Mouse (Mus musculus): ENCODE data around the gene Sdccag8. TPM values are rescaled to one million over a fixed set of nuclear protein-coding genes. Genes with fewer than 3 reads are reported as not detected.
A peak's percentile ranks its signal among the peaks of the same experiment; 100 is the strongest.

Sdccag8 gene
- polyA plus RNA-seq, 1 experiment, result 20.7 TPM

DNA sequence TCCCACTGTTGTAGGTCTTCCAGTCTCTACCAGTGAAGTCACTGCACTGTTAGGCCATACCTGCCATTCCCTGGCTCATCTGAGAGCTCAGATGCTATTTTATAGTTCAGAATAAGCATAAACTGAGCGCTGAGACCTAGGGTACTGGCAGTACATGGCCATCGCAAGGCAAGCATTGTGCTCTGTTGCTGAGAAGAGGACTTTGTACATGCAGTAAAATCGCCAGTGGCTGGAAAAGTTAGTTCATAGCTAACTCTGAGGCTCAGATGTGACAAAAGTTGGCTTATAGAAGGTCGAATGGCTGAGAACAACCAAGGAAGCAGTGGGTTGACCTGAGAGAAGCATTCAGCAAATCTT, 180.9 kb downstream of the Sdccag8 start:
- Histone ChIP-seq H3K4me1 (ENCODE audit: control insufficient read depth, insufficient read depth, low read length) (peaks cover 7% of the 10 kb centered on the region; the same call in 1 of the 2 replicates), H3K4me3 (ENCODE audit: insufficient read depth, low read length) (no peak overlapping the region), H3K27ac (ENCODE audit: insufficient read depth, low read length) (no peak overlapping the region)
- TF ChIP-seq POLR2A (IDR thresholded peaks at IDR 0.05; ENCODE audit: extremely low read depth, insufficient read depth, low read length) (no peak), CTCF (IDR thresholded peaks at IDR 0.05; ENCODE audit: extremely low read depth, insufficient read depth, low read length) (no peak)

GRCm38 (mm10) chr1:176996166-176996565, 181.7 kb downstream of the Sdccag8 start:
- Histone ChIP-seq H3K4me3 (ENCODE audit: insufficient read depth, low read length) (no peak overlapping the region), H3K4me1 (ENCODE audit: control insufficient read depth, insufficient read depth, low read length) (peaks cover 7% of the 10 kb centered on the region; the same call in 1 of the 2 replicates), H3K27ac (ENCODE audit: insufficient read depth, low read length) (no peak overlapping the region)
- TF ChIP-seq CTCF (IDR thresholded peaks at IDR 0.05; ENCODE audit: extremely low read depth, insufficient read depth, low read length), result no peak
- TF ChIP-seq POLR2A (IDR thresholded peaks at IDR 0.05; ENCODE audit: extremely low read depth, insufficient read depth, low read length), result no peak

- Histone ChIP-seq H3K27ac (ENCODE audit: insufficient read depth, low read length) (no peak overlapping the region), H3K4me1 (ENCODE audit: control insufficient read depth, insufficient read depth, low read length) (peaks cover 7% of the 10 kb centered on the region; the same call in 1 of the 2 replicates)
These were observed 182.3 kb downstream of the Sdccag8 start for GRCm38 (mm10) chr1:176996630-176997201.

GRCm38 (mm10) chr1:176997254-176997653, 182.8 kb downstream of the Sdccag8 start:
- Histone ChIP-seq H3K4me1 (ENCODE audit: control insufficient read depth, insufficient read depth, low read length) (peaks cover 7% of the 10 kb centered on the region; the same call in 1 of the 2 replicates), H3K27ac (ENCODE audit: insufficient read depth, low read length) (no peak overlapping the region), H3K4me3 (ENCODE audit: insufficient read depth, low read length) (no peak overlapping the region)
- TF ChIP-seq CTCF (IDR thresholded peaks at IDR 0.05; ENCODE audit: extremely low read depth, insufficient read depth, low read length), result no peak
- no peak for TF ChIP-seq POLR2A (IDR thresholded peaks at IDR 0.05; ENCODE audit: extremely low read depth, insufficient read depth, low read length)

More at GRCm38 (mm10) chr1:176996630-176997201, 182.3 kb downstream of the Sdccag8 start:
- TF ChIP-seq CTCF (IDR thresholded peaks at IDR 0.05; ENCODE audit: extremely low read depth, insufficient read depth, low read length) (no peak), POLR2A (IDR thresholded peaks at IDR 0.05; ENCODE audit: extremely low read depth, insufficient read depth, low read length) (no peak)
- no peak overlapping the region for H3K4me3 ChIP-seq (ENCODE audit: insufficient read depth, low read length)

DNA sequence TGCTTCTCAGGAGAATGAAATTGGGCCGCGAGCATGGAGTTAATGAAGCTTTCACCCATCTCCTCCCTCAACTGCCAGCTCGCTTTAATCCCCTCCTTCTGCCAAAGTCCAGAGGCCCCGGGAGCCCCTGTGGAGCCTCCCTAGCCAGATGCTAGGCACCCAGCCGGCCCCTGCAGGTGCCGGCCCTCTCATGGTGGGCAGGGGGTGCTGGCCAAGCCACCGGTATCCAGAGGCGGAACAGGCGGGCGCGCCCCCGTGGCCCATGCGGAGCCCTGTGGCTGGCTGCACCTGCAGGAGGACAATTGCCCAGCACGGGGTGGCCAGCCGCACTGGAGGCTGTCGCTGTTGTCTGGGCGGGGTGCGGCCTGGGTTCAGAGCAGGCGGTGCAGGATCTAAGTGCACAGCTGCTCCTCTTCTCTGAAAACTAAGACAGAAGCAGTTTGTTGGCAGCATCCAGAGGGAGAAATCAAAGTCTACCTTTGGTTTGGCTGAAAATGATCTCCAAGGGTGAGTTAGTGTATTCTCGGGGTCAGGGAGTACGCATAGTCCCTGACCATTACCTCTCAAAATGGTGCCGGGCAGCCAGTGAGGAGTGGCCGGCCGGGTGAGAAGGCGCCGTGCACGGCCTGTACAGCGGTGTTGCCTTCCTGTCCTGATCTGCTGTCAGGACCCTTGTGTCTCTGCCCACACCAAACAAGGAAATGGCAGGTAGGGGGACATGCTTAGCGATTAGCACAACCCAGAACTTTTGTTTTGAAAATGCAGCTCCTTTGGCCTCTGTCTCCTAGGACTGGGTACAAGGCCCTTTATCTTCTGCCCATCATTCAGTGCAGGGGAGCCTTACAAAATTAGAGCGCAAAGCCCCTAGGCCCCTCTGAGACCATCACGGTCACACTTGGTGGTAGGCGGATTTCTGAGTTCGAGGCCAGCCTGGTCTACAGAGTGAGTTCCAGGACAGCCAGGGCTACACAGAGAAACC, 183.5 kb downstream of the Sdccag8 start:
- TF ChIP-seq CTCF (IDR thresholded peaks at IDR 0.05; ENCODE audit: extremely low read depth, insufficient read depth, low read length) (no peak), POLR2A (IDR thresholded peaks at IDR 0.05; ENCODE audit: extremely low read depth, insufficient read depth, low read length) (no peak)
- Histone ChIP-seq H3K4me1 (ENCODE audit: control insufficient read depth, insufficient read depth, low read length) (peaks cover 7% of the 10 kb centered on the region; the same call in 1 of the 2 replicates), H3K4me3 (ENCODE audit: insufficient read depth, low read length) (no peak overlapping the region), H3K27ac (ENCODE audit: insufficient read depth, low read length) (no peak overlapping the region)

DNA sequence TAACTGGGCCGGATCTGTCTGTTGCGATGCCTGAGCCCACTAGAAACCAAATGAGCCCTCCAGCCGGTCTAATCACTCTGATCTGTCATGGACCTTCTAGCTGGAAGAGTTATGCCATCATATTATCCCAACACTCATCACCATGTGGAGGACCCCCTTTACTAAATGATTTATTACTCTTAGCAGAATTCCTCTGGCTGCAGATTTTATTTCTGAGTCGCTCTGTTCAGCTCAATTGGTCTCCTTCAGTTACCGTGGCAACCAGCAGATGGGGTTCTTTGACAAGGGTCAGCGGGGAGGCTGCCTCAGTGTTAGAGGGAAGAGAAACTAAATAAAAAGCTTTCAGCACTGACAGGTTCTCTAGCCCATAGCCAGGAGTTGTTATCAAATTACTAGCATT, 184.6 kb downstream of the Sdccag8 start:
- no peak overlapping the region for H3K27ac ChIP-seq (ENCODE audit: insufficient read depth, low read length)
- peaks cover 7% of the 10 kb centered on the region; the same call in 1 of the 2 replicates for H3K4me1 ChIP-seq (ENCODE audit: control insufficient read depth, insufficient read depth, low read length)
- no peak overlapping the region for H3K4me3 ChIP-seq (ENCODE audit: insufficient read depth, low read length)
- TF ChIP-seq CTCF (IDR thresholded peaks at IDR 0.05; ENCODE audit: extremely low read depth, insufficient read depth, low read length), result peak; percentile 21; the same call in 1 of the 2 replicates
- no peak for TF ChIP-seq POLR2A (IDR thresholded peaks at IDR 0.05; ENCODE audit: extremely low read depth, insufficient read depth, low read length)

GRCm38 (mm10) chr1:177002951-177003350, 188.5 kb downstream of the Sdccag8 start:
- no peak for TF ChIP-seq POLR2A (IDR thresholded peaks at IDR 0.05; ENCODE audit: extremely low read depth, insufficient read depth, low read length)
- no peak for TF ChIP-seq CTCF (IDR thresholded peaks at IDR 0.05; ENCODE audit: extremely low read depth, insufficient read depth, low read length)
- Histone ChIP-seq H3K4me3 (ENCODE audit: insufficient read depth, low read length) (no peak overlapping the region), H3K27ac (ENCODE audit: insufficient read depth, low read length) (no peak overlapping the region), H3K4me1 (ENCODE audit: control insufficient read depth, insufficient read depth, low read length) (0 out of 2 replicates have a peak, but pooled peaks cover 3% of the 10 kb centered on the region)

DNA sequence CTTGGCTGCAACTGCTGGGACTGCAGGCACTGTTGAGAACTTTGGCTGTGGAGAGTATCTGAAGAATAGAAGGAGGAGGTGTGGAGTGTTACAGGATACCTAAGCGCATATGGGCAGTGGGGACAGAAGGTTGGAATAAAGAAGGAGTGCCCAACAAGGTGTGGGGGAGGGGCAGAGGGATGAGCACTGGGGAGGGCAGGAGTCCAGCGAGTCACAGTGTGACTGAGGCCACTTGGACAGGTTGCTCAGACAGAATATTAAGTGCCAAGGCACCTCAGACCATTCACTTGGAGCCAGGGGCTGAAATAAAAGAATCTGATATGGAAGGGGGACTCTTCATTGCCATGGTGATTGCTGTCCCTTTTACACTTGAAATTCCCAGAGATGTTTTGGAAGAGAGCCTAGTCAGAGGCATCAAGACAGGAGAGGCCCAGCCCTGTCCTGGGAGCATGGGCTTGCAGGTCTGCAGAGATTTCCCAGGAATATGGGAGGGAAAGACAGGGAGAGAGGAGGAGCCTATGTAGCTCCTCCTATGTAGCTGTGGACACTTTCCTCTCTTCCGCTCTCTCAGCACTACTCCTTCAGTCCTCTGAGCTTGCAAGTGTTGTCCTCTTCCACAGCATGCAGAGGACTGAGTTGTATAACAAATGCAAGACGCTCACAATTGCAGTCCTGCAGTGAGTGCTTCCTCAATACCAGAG, 189.7 kb downstream of the Sdccag8 start:
- TF ChIP-seq CTCF (IDR thresholded peaks at IDR 0.05; ENCODE audit: extremely low read depth, insufficient read depth, low read length) (no peak), POLR2A (IDR thresholded peaks at IDR 0.05; ENCODE audit: extremely low read depth, insufficient read depth, low read length) (no peak)
- no peak overlapping the region for H3K27ac ChIP-seq (ENCODE audit: insufficient read depth, low read length)
- H3K4me1 ChIP-seq (ENCODE audit: control insufficient read depth, insufficient read depth, low read length), result 0 out of 2 replicates have a peak, but pooled peaks cover 1% of the 10 kb centered on the region
- no peak overlapping the region for H3K4me3 ChIP-seq (ENCODE audit: insufficient read depth, low read length)

- TF ChIP-seq CTCF (IDR thresholded peaks at IDR 0.05; ENCODE audit: extremely low read depth, insufficient read depth, low read length) (no peak), POLR2A (IDR thresholded peaks at IDR 0.05; ENCODE audit: extremely low read depth, insufficient read depth, low read length) (no peak)
- no peak overlapping the region for H3K4me3 ChIP-seq (ENCODE audit: insufficient read depth, low read length)
- 0 out of 2 replicates have a peak, but pooled peaks cover 1% of the 10 kb centered on the region for H3K4me1 ChIP-seq (ENCODE audit: control insufficient read depth, insufficient read depth, low read length)
- H3K27ac ChIP-seq (ENCODE audit: insufficient read depth, low read length), result no peak overlapping the region
These were observed 192.9 kb downstream of the Sdccag8 start for GRCm38 (mm10) chr1:177007405-177007804.

Measured in cortical plate, adult 2 months (tissue).